Mouse (Mus musculus): ENCODE measurements around the gene Trnp1.

Trnp1 gene

GRCm38 (mm10) chr4:133498160-133498724 is at the start of gene Trnp1:
Gene Trnp1 (minus strand): TSS chr4:133498550.
- peak; percentile 41 to 42 for DNase-seq

GRCm38 (mm10) chr4:133545272-133546231 is 47.2 kb upstream of the Trnp1 start, which contains the start of gene Nudc:
Gene Nudc (minus strand): TSS chr4:133545996.
- peak; percentile 97 to 98 for DNase-seq

GRCm38 (mm10) chr4:133536652-133537051 is 38.3 kb upstream of the Trnp1 start:
- no peak for DNase-seq

GRCm38 (mm10) chr4:133536081-133536480 is 37.7 kb upstream of the Trnp1 start:
- DNase-seq, result peak; percentile 46 to 50

- peak in 1 of 2 experiments; percentile 23 for DNase-seq
Observed at GRCm38 (mm10) chr4:133532777-133533176, 34.4 kb upstream of the Trnp1 start.

- no peak for DNase-seq
Observed at GRCm38 (mm10) chr4:133527788-133528187, 29.4 kb upstream of the Trnp1 start.

- no peak for DNase-seq
Observed at GRCm38 (mm10) chr4:133521502-133521901, 23.2 kb upstream of the Trnp1 start.

- no peak for DNase-seq
Observed at GRCm38 (mm10) chr4:133519369-133519665, 21.0 kb upstream of the Trnp1 start.

- peak; percentile 80 to 82 for DNase-seq
Observed at GRCm38 (mm10) chr4:133518601-133519368, 20.4 kb upstream of the Trnp1 start, which contains the start of gene Kdf1. Gene Kdf1 (plus strand): TSS chr4:133518963.

GRCm38 (mm10) chr4:133512972-133513371 is 14.6 kb upstream of the Trnp1 start:
- peak; percentile 81 to 89 for DNase-seq

GRCm38 (mm10) chr4:133512511-133512910 is 14.2 kb upstream of the Trnp1 start:
- peak; percentile 55 to 58 for DNase-seq

- DNase-seq, result no peak
Observed at GRCm38 (mm10) chr4:133511050-133511449, 12.7 kb upstream of the Trnp1 start.

- no peak for DNase-seq
Observed at GRCm38 (mm10) chr4:133508990-133509389, 10.6 kb upstream of the Trnp1 start.

GRCm38 (mm10) chr4:133506573-133506972 is 8.2 kb upstream of the Trnp1 start:
- no peak for DNase-seq

- no peak for DNase-seq
Observed at GRCm38 (mm10) chr4:133504755-133505485, 6.6 kb upstream of the Trnp1 start.

- DNase-seq, result no peak
Observed at GRCm38 (mm10) chr4:133504300-133504699, 6.0 kb upstream of the Trnp1 start.

- no peak for DNase-seq
Observed at GRCm38 (mm10) chr4:133501514-133501913, 3.2 kb upstream of the Trnp1 start.

- no peak for DNase-seq
Observed at GRCm38 (mm10) chr4:133497461-133498159, 740 bp downstream of the Trnp1 start.

GRCm38 (mm10) chr4:133496738-133497445 is 1.5 kb downstream of the Trnp1 start:
- DNase-seq, result no peak

- DNase-seq, result peak in 1 of 2 experiments; percentile 44
Observed at GRCm38 (mm10) chr4:133495711-133496110, 2.6 kb downstream of the Trnp1 start.

GRCm38 (mm10) chr4:133494867-133495266 is 3.5 kb downstream of the Trnp1 start:
- no peak for DNase-seq

Data from kidney, adult 8-10 months (tissue).